Mouse (Mus musculus): ENCODE measurements around the gene Ddx39b. TPM values are rescaled to one million over a fixed set of nuclear protein-coding genes. Genes with fewer than 3 reads are reported as not detected.
A peak's percentile ranks its signal among the peaks of the same experiment; 100 is the strongest.

Ddx39b gene
- polyA plus RNA-seq, 1 experiment: 194 TPM

GRCm38 (mm10) chr17:35236996-35237395, 4.5 kb upstream of the Ddx39b start:
- 83% methylated on average over 9 of the region's 9 CpGs for WGBS
- TF ChIP-seq CTCF (IDR thresholded peaks at IDR 0.05; ENCODE audit: extremely low read depth, insufficient read length, insufficient replicate concordance, low read depth, low read length) (no peak), POLR2A (IDR thresholded peaks at IDR 0.05; ENCODE audit: low read depth, low read length) (no peak)
- Histone ChIP-seq H3K36me3 (ENCODE audit: control insufficient read depth, insufficient read depth, low read length) (no peaks in the 10 kb centered on the region), H3K4me3 (ENCODE audit: low read depth, low read length) (no peak overlapping the region), H3K27ac (ENCODE audit: insufficient read depth, low read depth, low read length) (no peak overlapping the region), H3K27me3 (ENCODE audit: control insufficient read depth, insufficient read depth, low read length) (no peaks in the 10 kb centered on the region), H3K4me1 (ENCODE audit: control insufficient read depth, insufficient read depth, insufficient read length, low read length) (peaks cover 12% of the 10 kb centered on the region)

GRCm38 (mm10) chr17:35237504-35237903, 4.0 kb upstream of the Ddx39b start:
- WGBS: 95% methylated on average over 12 of the region's 12 CpGs
- H3K36me3 ChIP-seq (ENCODE audit: control insufficient read depth, insufficient read depth, low read length): no peaks in the 10 kb centered on the region
- H3K27me3 ChIP-seq (ENCODE audit: control insufficient read depth, insufficient read depth, low read length): no peaks in the 10 kb centered on the region
- no peak for TF ChIP-seq POLR2A (IDR thresholded peaks at IDR 0.05; ENCODE audit: low read depth, low read length)
- no peak for TF ChIP-seq CTCF (IDR thresholded peaks at IDR 0.05; ENCODE audit: extremely low read depth, insufficient read length, insufficient replicate concordance, low read depth, low read length)
- no peak overlapping the region for H3K27ac ChIP-seq (ENCODE audit: insufficient read depth, low read depth, low read length)
- no peak overlapping the region for H3K4me3 ChIP-seq (ENCODE audit: low read depth, low read length)
- H3K4me1 ChIP-seq (ENCODE audit: control insufficient read depth, insufficient read depth, insufficient read length, low read length): peaks cover 12% of the 10 kb centered on the region

GRCm38 (mm10) chr17:35239700-35240099, 1.8 kb upstream of the Ddx39b start:
- H3K27me3 ChIP-seq (ENCODE audit: control insufficient read depth, insufficient read depth, low read length): no peaks in the 10 kb centered on the region
- no peak overlapping the region for H3K4me3 ChIP-seq (ENCODE audit: low read depth, low read length)
- peaks cover 24% of the 10 kb centered on the region for H3K4me1 ChIP-seq (ENCODE audit: control insufficient read depth, insufficient read depth, insufficient read length, low read length)
- TF ChIP-seq CTCF (IDR thresholded peaks at IDR 0.05; ENCODE audit: extremely low read depth, insufficient read length, insufficient replicate concordance, low read depth, low read length): no peak
- no peak for TF ChIP-seq POLR2A (IDR thresholded peaks at IDR 0.05; ENCODE audit: low read depth, low read length)
- H3K36me3 ChIP-seq (ENCODE audit: control insufficient read depth, insufficient read depth, low read length): peaks cover 15% of the 10 kb centered on the region
- no peak overlapping the region for H3K27ac ChIP-seq (ENCODE audit: insufficient read depth, low read depth, low read length)
- WGBS: 77% methylated on average over 5 of the region's 5 CpGs

GRCm38 (mm10) chr17:35240384-35241304, 902 bp upstream of the Ddx39b start:
- TF ChIP-seq CTCF (IDR thresholded peaks at IDR 0.05; ENCODE audit: extremely low read depth, insufficient read length, insufficient replicate concordance, low read depth, low read length): no peak
- no peak for TF ChIP-seq POLR2A (IDR thresholded peaks at IDR 0.05; ENCODE audit: low read depth, low read length)
- peak overlapping the region; percentile 85 for H3K4me3 ChIP-seq (ENCODE audit: low read depth, low read length)
- H3K4me1 ChIP-seq (ENCODE audit: control insufficient read depth, insufficient read depth, insufficient read length, low read length): peaks cover 22% of the 10 kb centered on the region
- H3K27ac ChIP-seq (ENCODE audit: insufficient read depth, low read depth, low read length): peak overlapping the region; percentile 99
- peaks cover 21% of the 10 kb centered on the region for H3K36me3 ChIP-seq (ENCODE audit: control insufficient read depth, insufficient read depth, low read length)
- H3K27me3 ChIP-seq (ENCODE audit: control insufficient read depth, insufficient read depth, low read length): no peaks in the 10 kb centered on the region
- WGBS: 21% methylated on average over 12 of the region's 12 CpGs

GRCm38 (mm10) chr17:35242015-35242941, 732 bp downstream of the Ddx39b start:
- H3K4me3 ChIP-seq (ENCODE audit: low read depth, low read length): peak overlapping the region; percentile 85
- peak overlapping the region; percentile 90 for H3K27ac ChIP-seq (ENCODE audit: insufficient read depth, low read depth, low read length)
- WGBS: under 1% methylated on average over 55 of the region's 55 CpGs
- TF ChIP-seq CTCF (IDR thresholded peaks at IDR 0.05; ENCODE audit: extremely low read depth, insufficient read length, insufficient replicate concordance, low read depth, low read length) (no peak; the same call in 1 of the 2 replicates), POLR2A (IDR thresholded peaks at IDR 0.05; ENCODE audit: low read depth, low read length) (0 out of 2 replicates have a peak, but pooled peaks have one; percentile 36)
- no peaks in the 10 kb centered on the region for H3K27me3 ChIP-seq (ENCODE audit: control insufficient read depth, insufficient read depth, low read length)
- H3K36me3 ChIP-seq (ENCODE audit: control insufficient read depth, insufficient read depth, low read length): peaks cover 37% of the 10 kb centered on the region
- H3K4me1 ChIP-seq (ENCODE audit: control insufficient read depth, insufficient read depth, insufficient read length, low read length): peaks cover 22% of the 10 kb centered on the region

- no peak for TF ChIP-seq POLR2A (IDR thresholded peaks at IDR 0.05; ENCODE audit: low read depth, low read length)
- TF ChIP-seq CTCF (IDR thresholded peaks at IDR 0.05; ENCODE audit: extremely low read depth, insufficient read length, insufficient replicate concordance, low read depth, low read length): peak; percentile 20; the same call in 1 of the 2 replicates
- H3K27ac ChIP-seq (ENCODE audit: insufficient read depth, low read depth, low read length): peak overlapping the region; percentile 90
- under 1% methylated on average over 16 of the region's 16 CpGs for WGBS
- peaks cover 45% of the 10 kb centered on the region for H3K36me3 ChIP-seq (ENCODE audit: control insufficient read depth, insufficient read depth, low read length)
- H3K4me1 ChIP-seq (ENCODE audit: control insufficient read depth, insufficient read depth, insufficient read length, low read length): peaks cover 22% of the 10 kb centered on the region
- peak overlapping the region; percentile 85 for H3K4me3 ChIP-seq (ENCODE audit: low read depth, low read length)
- H3K27me3 ChIP-seq (ENCODE audit: control insufficient read depth, insufficient read depth, low read length): no peaks in the 10 kb centered on the region
Observed at GRCm38 (mm10) chr17:35243086-35243485, 1.5 kb downstream of the Ddx39b start.
